Mouse (Mus musculus) midbrain, embryonic 14.5 days (tissue): ENCODE measurements around the gene Hepacam. TPM values are rescaled to one million over a fixed set of nuclear protein-coding genes. Genes with fewer than 3 reads are reported as not detected.

Source experiments
- ATAC-seq: fragments of 200-750 bp; cut with Nextera tagmentation; 2 replicates; pipeline ENCODE4 v1.8.0; 2017; ENCODE audit warnings: moderate number of reproducible peaks, moderate library complexity; ENCODE audit not compliant: low FRiP score, low TSS enrichment
- DNase-seq: peaks from one replicate; pipeline ENCODE4 v3.0.0-alpha.2; 2015
- H3K27ac ChIP-seq: fragments of 300-500 bp; sonication (generic); replicated peaks from 2 replicates; pipeline ENCODE4 v1.5.1; 2014; ENCODE audit warnings: mild to moderate bottlenecking, low read depth, low read length, moderate library complexity
- H3K27me3 ChIP-seq: fragments of 300-500 bp; sonication (generic); 2 replicates; pipeline ENCODE4 v1.6.1; 2014; ENCODE audit warnings: low read length, control low read depth, mixed read lengths; ENCODE audit not compliant: control insufficient read depth, insufficient read depth
- H3K36me3 ChIP-seq: fragments of 300-500 bp; sonication (generic); 2 replicates; pipeline ENCODE4 v1.6.1; 2014; ENCODE audit warnings: low read length, control low read depth; ENCODE audit not compliant: control insufficient read depth, insufficient read depth
- H3K4me1 ChIP-seq: fragments of 300-500 bp; sonication (generic); 2 replicates; pipeline ENCODE4 v1.6.1; 2014; ENCODE audit warnings: mild to moderate bottlenecking, antibody characterized with exemption, low read length, control low read depth; ENCODE audit not compliant: control insufficient read depth, insufficient read depth
- H3K4me2 ChIP-seq: fragments of 300-500 bp; sonication (generic); 2 replicates; pipeline ENCODE4 v1.6.1; 2014; ENCODE audit warnings: mild to moderate bottlenecking, low read length, moderate library complexity
- H3K4me3 ChIP-seq: fragments of 300-500 bp; sonication (generic); replicated peaks from 2 replicates; pipeline ENCODE4 v1.5.1; 2014; ENCODE audit warnings: low read depth, low read length
- H3K9ac ChIP-seq: fragments of 300-500 bp; sonication (generic); replicated peaks from 2 replicates; pipeline ENCODE4 v1.6.1; 2014; ENCODE audit warnings: mild to moderate bottlenecking, low read length, moderate library complexity
- H3K9me3 ChIP-seq: fragments of 300-500 bp; sonication (generic); 2 replicates; pipeline ENCODE4 v1.6.1; 2016; ENCODE audit warnings: low read length, control low read depth, mixed read lengths; ENCODE audit not compliant: control insufficient read depth
- WGBS: fragments of 180-500 bp; shearing (Covaris S2); extraction: QIAGEN DNeasy Blood & Tissue Kit; methylation state at CpG from one replicate; pipeline ENCODE4 v1.1.7; 2014; 5-methylcytosine and 5-hydroxymethylcytosine counted together
- polyA plus RNA-seq: library from polyadenylated mRNA; unstranded; fragments of >200 nt; fragmentation: Nextera tagmentation; extraction: Ambion mirVana; gene quantifications from 2 replicates; pipeline ENCODE4 v1.2.1, GENCODE M21; 2014

Gene Hepacam
- polyA plus RNA-seq, 1 experiment from 2014 or later, result 6.1 TPM

DNA sequence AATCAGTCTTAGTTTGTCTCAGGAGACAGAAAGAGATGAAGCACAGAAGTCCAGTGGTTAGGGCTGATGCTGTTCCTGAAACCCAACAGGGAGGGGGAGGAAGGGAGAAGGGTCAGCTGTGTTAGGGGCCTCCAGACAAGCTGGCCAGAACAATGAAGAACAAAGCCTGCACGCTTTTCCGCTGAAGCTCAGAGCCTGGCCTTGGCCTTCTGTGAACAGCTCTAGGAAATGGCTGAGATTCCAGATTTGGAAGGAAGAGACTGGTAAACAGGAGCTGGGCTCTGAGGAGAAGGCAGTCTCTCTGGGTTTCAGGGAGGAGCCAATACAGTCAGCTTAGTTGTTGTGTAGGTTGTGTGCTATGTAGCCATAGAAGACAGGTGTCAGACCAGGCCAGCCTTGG, 33.4 kb downstream of the Hepacam start:
- 44% methylated on average over 2 of the region's 2 CpGs for WGBS
- Histone ChIP-seq H3K4me2 (no peak overlapping the region), H3K9me3 (no peaks in the 10 kb centered on the region)

DNA sequence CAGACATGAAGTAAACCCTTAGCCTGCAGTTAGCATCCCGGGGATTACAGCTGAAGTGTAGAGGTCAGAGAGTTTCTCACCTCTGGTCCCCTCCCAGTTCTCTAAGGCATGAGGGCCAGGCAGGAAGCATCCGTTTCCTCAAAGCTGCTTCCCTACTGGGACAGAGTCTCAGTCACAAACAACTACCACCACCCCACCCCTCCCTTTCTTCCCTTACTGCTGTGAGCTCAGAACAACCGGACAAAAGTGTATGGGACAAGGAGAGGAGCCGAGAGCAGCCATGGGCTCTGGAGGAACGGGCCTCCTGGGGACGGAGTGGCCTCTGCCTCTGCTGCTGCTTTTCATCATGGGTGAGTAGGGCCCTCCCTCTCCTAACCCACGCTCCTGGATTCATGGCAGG, 34.7 kb downstream of the Hepacam start, which contains the start of gene Robo4:
Robo4 (plus strand) TSS at position 96 of the 400 bp plus-strand sequence.
- 18% methylated on average over 7 of the region's 7 CpGs for WGBS
- Histone ChIP-seq H3K27ac (no peak within 1 kb of the TSS), H3K36me3 (no peaks in the 10 kb centered on the region), H3K9me3 (no peaks in the 10 kb centered on the region), H3K4me3 (no peak within 1 kb of the TSS), H3K4me2 (no peak within 1 kb of the TSS), H3K4me1 (no peaks in the 10 kb centered on the region), H3K27me3 (no peaks in the 10 kb centered on the region), H3K9ac (no peak within 1 kb of the TSS)
- ATAC-seq (no peak), DNase-seq (no peak)

More for the DNA sequence above, 33.4 kb downstream of the Hepacam start:
- no peaks in the 10 kb centered on the region for H3K4me1 ChIP-seq
- no peak overlapping the region for H3K27ac ChIP-seq
- no peak overlapping the region for H3K4me3 ChIP-seq
- H3K9ac ChIP-seq, result no peak overlapping the region
- DNase-seq, result no peak
- no peaks in the 10 kb centered on the region for H3K27me3 ChIP-seq
- ATAC-seq, result no peak
- H3K36me3 ChIP-seq, result no peaks in the 10 kb centered on the region

DNA sequence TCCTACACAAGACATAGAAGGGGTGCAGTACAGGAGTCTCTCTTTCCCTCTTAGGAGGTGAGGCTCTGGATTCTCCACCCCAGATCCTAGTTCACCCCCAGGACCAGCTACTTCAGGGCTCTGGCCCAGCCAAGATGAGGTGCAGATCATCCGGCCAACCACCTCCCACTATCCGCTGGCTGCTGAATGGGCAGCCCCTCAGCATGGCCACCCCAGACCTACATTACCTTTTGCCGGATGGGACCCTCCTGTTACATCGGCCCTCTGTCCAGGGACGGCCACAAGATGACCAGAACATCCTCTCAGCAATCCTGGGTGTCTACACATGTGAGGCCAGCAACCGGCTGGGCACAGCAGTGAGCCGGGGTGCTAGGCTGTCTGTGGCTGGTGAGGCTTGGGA, 35.4 kb downstream of the Hepacam start:
- WGBS, result 91% methylated on average over 7 of the region's 7 CpGs
- Histone ChIP-seq H3K4me3 (no peak overlapping the region), H3K27ac (no peak overlapping the region), H3K27me3 (no peaks in the 10 kb centered on the region), H3K4me1 (no peaks in the 10 kb centered on the region), H3K36me3 (no peaks in the 10 kb centered on the region), H3K9me3 (no peaks in the 10 kb centered on the region), H3K4me2 (no peak overlapping the region), H3K9ac (no peak overlapping the region)
- DNase-seq (no peak), ATAC-seq (no peak)

DNA sequence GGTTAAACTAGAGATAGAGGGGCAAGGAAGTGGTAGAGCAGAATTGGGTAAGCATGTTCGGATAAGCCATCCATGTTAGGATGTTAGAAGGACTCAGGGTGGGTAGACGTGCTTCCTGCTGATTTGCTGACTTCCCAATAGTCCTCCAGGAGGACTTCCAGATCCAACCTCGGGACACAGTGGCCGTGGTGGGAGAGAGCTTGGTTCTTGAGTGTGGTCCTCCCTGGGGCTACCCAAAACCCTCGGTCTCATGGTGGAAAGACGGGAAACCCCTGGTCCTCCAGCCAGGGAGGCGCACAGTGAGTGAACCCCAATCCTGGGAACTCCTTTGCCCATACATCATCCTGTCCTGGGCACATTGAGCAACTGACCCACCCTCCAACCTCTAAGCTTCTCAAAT, 35.9 kb downstream of the Hepacam start:
- Histone ChIP-seq H3K4me3 (no peak overlapping the region), H3K4me2 (no peak overlapping the region), H3K36me3 (no peaks in the 10 kb centered on the region), H3K9ac (no peak overlapping the region), H3K27ac (no peak overlapping the region), H3K27me3 (no peaks in the 10 kb centered on the region), H3K9me3 (no peaks in the 10 kb centered on the region), H3K4me1 (no peaks in the 10 kb centered on the region)
- no peak for DNase-seq
- ATAC-seq, result no peak
- WGBS, result 91% methylated on average over 7 of the region's 7 CpGs

DNA sequence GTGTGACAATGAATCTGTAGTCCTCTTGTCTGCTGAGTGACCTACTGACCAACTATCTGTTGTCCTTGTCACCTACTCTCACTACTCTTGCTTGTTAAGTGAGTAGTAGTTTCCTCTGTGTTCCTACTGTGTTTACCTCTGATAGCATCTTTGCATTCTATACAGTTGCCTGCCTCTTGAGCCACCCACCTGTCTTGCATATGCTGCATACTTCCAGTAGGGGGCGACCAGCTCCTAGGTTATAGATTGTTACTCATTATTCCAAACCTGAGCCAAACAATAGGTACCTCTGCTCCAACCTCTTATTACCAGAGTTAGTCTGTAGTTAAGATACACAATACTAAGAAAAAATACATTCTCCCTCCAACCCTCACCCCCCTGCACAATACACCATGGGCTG, 39.2 kb downstream of the Hepacam start:
- no peak overlapping the region for H3K27ac ChIP-seq
- no peaks in the 10 kb centered on the region for H3K9me3 ChIP-seq
- WGBS, result 0% methylated on average over 1 of the region's 1 CpGs
- DNase-seq, result peak; percentile 79
- no peak overlapping the region for H3K4me2 ChIP-seq
- no peak overlapping the region for H3K4me3 ChIP-seq
- H3K9ac ChIP-seq, result no peak overlapping the region
- no peaks in the 10 kb centered on the region for H3K36me3 ChIP-seq
- H3K4me1 ChIP-seq, result no peaks in the 10 kb centered on the region
- H3K27me3 ChIP-seq, result no peaks in the 10 kb centered on the region
- peak; percentile 32; the same call in 1 of the 2 replicates for ATAC-seq

DNA sequence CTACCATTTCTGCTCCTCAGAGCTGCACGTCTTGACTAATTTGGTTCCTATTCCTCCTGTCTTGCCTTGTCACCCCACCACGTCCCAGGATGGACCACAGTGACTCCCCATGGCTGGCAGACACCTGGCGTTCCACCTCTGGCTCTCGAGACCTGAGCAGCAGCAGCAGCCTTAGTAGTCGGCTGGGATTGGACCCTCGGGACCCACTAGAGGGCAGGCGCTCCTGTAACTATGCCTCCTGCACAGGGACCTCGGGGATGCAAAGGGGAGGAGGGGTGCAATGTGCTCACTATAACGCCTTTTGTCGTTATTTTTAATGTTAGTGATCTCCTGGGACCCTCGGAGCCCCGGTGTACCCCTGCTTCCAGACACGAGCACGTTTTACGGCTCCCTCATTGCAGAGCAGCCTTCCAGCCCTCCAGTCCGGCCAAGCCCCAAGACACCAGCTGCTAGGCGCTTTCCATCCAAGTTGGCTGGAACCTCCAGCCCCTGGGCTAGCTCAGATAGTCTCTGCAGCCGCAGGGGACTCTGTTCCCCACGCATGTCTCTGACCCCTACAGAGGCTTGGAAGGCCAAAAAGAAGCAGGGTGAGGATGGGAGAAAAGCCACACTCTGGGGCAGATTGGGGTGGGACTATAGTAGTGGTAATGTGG, 40.8 kb downstream of the Hepacam start:
- Histone ChIP-seq H3K4me1 (no peaks in the 10 kb centered on the region), H3K36me3 (no peaks in the 10 kb centered on the region), H3K27me3 (no peaks in the 10 kb centered on the region), H3K9ac (no peak overlapping the region), H3K27ac (no peak overlapping the region), H3K4me3 (no peak overlapping the region), H3K9me3 (no peaks in the 10 kb centered on the region), H3K4me2 (peak overlapping the region; percentile 37)
- DNase-seq (peak; percentile 75), ATAC-seq (peak; percentile 43; the same call in 1 of the 2 replicates)
- WGBS, result 10% methylated on average over 19 of the region's 19 CpGs

DNA sequence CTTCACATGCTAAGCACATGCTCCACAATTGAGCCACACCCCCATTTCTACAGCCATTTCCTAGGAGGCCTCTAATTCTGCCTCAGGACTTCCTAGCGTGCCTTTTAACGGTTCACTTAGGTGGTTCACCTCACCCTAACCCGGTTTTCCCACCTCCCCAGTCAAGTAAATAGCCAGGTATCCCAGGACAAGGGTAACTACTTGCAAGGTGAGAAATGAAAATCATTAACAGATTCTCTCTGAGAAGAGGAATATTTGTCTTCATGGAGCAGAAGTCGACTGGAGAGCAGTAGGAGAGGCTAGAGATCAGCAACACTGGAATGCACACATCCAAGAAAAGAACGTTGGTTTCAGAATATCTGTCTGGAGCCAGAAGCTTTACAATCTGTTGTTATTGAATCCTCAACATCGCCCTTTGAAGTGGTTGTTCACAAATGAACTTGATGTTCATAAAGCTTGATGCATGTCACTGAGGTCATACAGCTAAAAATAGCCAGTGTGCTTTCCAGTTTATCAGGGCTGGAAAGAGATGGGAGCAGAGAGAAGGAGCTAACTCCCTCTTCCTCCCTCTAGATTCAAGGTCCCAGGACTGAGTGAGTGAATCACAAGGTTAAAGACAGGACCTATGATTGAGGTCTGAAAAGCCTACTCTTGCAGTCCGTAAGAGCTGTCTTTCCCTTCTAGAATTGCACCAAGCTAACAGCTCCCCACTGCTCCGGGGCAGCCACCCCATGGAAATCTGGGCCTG, 42.7 kb downstream of the Hepacam start:
- H3K4me1 ChIP-seq, result no peaks in the 10 kb centered on the region
- no peak overlapping the region for H3K4me2 ChIP-seq
- no peak for DNase-seq
- no peak overlapping the region for H3K9ac ChIP-seq
- H3K27ac ChIP-seq, result no peak overlapping the region
- ATAC-seq, result no peak
- H3K4me3 ChIP-seq, result no peak overlapping the region
- no peaks in the 10 kb centered on the region for H3K27me3 ChIP-seq
- no peaks in the 10 kb centered on the region for H3K36me3 ChIP-seq
- WGBS, result 81% methylated on average over 8 of the region's 8 CpGs
- H3K9me3 ChIP-seq, result no peaks in the 10 kb centered on the region

DNA sequence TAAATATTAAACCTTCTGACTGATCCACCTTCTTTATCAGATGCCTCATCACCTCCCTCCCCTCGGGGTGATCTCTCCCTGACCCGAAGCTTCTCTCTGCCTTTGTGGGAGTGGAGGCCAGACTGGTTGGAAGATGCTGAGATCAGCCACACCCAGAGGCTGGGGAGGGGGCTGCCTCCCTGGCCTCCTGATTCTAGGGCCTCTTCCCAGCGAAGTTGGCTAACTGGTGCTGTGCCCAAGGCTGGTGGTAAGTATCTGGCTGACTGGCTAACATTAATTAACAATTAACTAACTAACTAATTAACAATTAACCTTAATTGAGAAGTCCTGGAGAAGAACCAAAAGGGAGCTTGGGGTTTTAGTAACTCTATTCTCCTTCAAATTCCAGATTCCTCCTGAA, 45.8 kb downstream of the Hepacam start:
- Histone ChIP-seq H3K4me3 (no peak overlapping the region), H3K4me2 (no peak overlapping the region), H3K9me3 (no peaks in the 10 kb centered on the region), H3K27ac (no peak overlapping the region), H3K36me3 (no peaks in the 10 kb centered on the region), H3K27me3 (no peaks in the 10 kb centered on the region), H3K4me1 (no peaks in the 10 kb centered on the region), H3K9ac (no peak overlapping the region)
- no peak for ATAC-seq
- 68% methylated on average over 3 of the region's 3 CpGs for WGBS
- DNase-seq, result no peak

DNA sequence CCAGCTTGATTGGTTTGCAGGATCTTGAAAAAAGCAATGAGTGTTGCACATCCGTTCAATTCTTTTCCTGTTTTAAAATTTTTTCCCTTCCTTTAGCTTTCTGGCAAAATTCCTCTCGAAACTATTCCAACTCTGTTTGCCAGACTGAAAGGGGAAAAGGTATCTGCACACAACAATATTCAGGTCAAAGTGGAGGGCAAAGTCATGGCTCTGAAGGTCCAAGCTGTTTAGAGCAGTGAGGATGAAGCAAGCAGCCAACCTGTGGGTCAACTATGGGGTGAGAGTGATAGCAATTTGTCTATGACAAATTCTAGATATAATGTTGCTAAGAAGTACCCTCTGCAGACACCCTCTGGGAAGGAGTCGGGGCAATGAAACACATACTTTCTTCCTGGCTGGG, 47.5 kb downstream of the Hepacam start:
- no peak for ATAC-seq
- no peaks in the 10 kb centered on the region for H3K9me3 ChIP-seq
- no peak for DNase-seq
- no peaks in the 10 kb centered on the region for H3K27me3 ChIP-seq
- H3K36me3 ChIP-seq, result no peaks in the 10 kb centered on the region
- no peak overlapping the region for H3K4me3 ChIP-seq
- no peak overlapping the region for H3K9ac ChIP-seq
- 84% methylated on average over 3 of the region's 3 CpGs for WGBS
- H3K4me2 ChIP-seq, result no peak overlapping the region
- no peak overlapping the region for H3K27ac ChIP-seq
- H3K4me1 ChIP-seq, result no peaks in the 10 kb centered on the region
